Mouse (Mus musculus): ENCODE data around the gene Prdm10. TPM values are rescaled to one million over a fixed set of nuclear protein-coding genes. Genes with fewer than 3 reads are reported as not detected.
A peak's percentile ranks its signal among the peaks of the same experiment; 100 is the strongest.

Prdm10 gene
- 4.1 and 4.9 TPM in 2 replicates for polyA plus RNA-seq (2012; rRNA removed)

DNA sequence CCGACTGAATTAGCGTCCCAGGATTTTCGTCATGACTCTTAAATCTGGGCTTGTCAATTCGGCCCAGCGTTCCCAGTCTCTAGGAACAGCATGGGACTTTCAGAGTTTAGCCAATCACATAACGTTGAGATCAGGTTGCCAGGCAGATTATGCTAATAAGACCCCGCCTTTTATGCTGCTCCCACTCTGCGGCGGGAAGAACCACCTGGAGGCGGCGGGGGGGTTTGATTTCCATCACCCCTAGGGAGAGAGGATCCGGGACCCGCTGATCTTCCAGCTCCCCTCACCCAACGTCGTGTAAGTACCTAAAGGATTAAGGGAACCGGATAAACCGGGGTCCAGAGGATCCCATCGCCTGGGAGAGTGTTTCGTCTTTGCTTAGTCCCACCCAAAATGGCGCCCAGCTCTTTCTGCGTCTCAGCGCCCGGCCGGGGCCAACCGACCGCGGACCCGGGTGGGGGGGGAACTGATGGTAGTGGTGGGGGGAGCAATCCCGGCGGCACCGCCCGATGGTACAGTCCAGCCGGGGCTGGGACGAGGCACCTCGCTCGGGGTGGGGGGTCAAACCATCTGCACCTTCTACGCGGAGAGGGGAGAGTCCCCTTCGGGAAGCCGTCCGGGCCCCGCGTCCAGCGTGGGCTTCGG, at the start of gene Prdm10:
Gene Prdm10 (plus strand): TSS at position 173 of the 645 bp plus-strand sequence.
- TF ChIP-seq POLR2A (IDR thresholded peaks at IDR 0.05; ENCODE audit: low read depth, low read length) (peak; percentile 40), CTCF (conservative IDR thresholded peaks at IDR 0.05; ENCODE audit: insufficient read depth, insufficient read length, low read depth, low read length) (no peak)
- DNase-seq = peak; percentile 99
- WGBS = under 1% methylated on average over 45 of the region's 45 CpGs
- H3K27ac ChIP-seq (ENCODE audit: insufficient read depth, low read depth, low read length) = peak within 1 kb of the TSS; percentile 100
- H3K4me1 ChIP-seq (ENCODE audit: control insufficient read depth, insufficient read depth, low read length) = peaks cover 13% of the 10 kb centered on the region; the same call in 1 of the 2 replicates
- no peaks in the 10 kb centered on the region for H3K36me3 ChIP-seq (ENCODE audit: control insufficient read depth, insufficient read depth, low read length)
- no peaks in the 10 kb centered on the region for H3K27me3 ChIP-seq (replicated peaks; ENCODE audit: control insufficient read depth, insufficient read depth, low read length)
- H3K4me3 ChIP-seq (ENCODE audit: insufficient read depth, low read depth, low read length) = peak within 1 kb of the TSS; percentile 99

DNA sequence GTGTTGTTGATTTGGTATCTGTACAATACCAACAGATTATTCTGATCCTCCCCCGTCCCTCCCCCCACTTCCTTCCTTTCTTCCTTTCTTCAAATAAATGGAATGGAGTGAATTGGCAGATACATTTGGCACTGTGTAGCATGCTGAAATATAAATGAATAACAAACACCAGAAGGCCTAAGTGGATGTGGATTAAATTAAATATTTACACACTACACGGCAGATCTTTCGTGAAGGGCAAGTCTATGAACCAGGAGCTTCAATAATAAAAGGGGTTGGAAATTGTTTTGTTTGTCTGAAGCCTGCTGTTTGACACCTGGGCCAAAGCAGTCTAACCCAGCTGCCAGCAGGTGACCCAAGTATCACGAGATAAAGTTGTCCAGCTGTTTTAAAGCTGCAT, 45.3 kb upstream of the Prdm10 start:
- WGBS = 36% methylated on average over 4 of the region's 4 CpGs
- Histone ChIP-seq H3K27me3 (replicated peaks; ENCODE audit: control insufficient read depth, insufficient read depth, low read length) (no peaks in the 10 kb centered on the region), H3K36me3 (ENCODE audit: control insufficient read depth, insufficient read depth, low read length) (no peaks in the 10 kb centered on the region), H3K4me1 (ENCODE audit: control insufficient read depth, insufficient read depth, low read length) (no peaks in the 10 kb centered on the region), H3K4me3 (ENCODE audit: insufficient read depth, low read depth, low read length) (no peak overlapping the region), H3K27ac (ENCODE audit: insufficient read depth, low read depth, low read length) (no peak overlapping the region)
- TF ChIP-seq CTCF (conservative IDR thresholded peaks at IDR 0.05; ENCODE audit: insufficient read depth, insufficient read length, low read depth, low read length) = no peak
- no peak for TF ChIP-seq POLR2A (IDR thresholded peaks at IDR 0.05; ENCODE audit: low read depth, low read length)
- no peak for DNase-seq

DNA sequence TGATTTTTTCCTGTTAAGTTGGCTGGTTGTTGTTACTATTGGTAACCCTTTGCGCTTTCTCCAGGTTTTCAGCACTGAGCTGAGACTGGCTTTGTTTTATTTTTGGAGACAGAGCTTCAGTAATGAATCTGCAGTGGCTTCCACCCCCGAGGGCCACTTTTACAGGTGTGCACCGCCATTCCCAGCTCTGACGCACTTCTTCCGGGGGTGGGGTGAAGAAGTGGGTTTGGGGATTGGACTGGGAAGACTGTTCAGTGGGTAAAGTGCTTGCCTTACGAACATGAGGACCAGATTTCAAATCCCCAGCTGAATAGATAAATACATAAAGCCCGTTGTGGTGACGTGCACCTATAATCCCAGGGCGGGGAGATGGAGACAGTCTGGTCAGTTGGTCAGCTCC, 44.8 kb upstream of the Prdm10 start:
- H3K4me3 ChIP-seq (ENCODE audit: insufficient read depth, low read depth, low read length) = no peak overlapping the region
- H3K27ac ChIP-seq (ENCODE audit: insufficient read depth, low read depth, low read length) = no peak overlapping the region
- H3K36me3 ChIP-seq (ENCODE audit: control insufficient read depth, insufficient read depth, low read length) = no peaks in the 10 kb centered on the region
- WGBS = 83% methylated on average over 9 of the region's 9 CpGs
- H3K4me1 ChIP-seq (ENCODE audit: control insufficient read depth, insufficient read depth, low read length) = no peaks in the 10 kb centered on the region
- H3K27me3 ChIP-seq (replicated peaks; ENCODE audit: control insufficient read depth, insufficient read depth, low read length) = no peaks in the 10 kb centered on the region
- no peak for TF ChIP-seq CTCF (conservative IDR thresholded peaks at IDR 0.05; ENCODE audit: insufficient read depth, insufficient read length, low read depth, low read length)
- no peak for DNase-seq

DNA sequence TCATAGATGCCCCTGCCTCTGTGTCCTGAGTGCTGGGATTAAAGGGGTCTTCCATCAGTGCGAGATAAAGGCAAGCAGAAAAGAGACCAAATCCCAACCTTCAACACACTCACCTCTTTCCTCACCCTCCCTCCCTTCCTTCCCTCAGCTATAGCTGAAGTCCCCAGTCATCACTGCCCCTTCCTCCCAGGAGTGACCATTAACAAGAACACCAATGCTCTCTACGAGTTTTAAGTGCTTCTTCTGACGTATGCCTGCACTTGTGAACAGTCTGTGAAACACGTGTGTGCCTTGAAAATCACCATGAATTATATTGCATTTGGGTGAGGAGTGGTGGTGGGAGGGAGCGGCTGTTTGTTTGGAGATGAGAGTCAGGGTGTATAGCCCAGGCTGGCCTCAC, 44.3 kb upstream of the Prdm10 start:
- Histone ChIP-seq H3K27ac (ENCODE audit: insufficient read depth, low read depth, low read length) (no peak overlapping the region), H3K4me3 (ENCODE audit: insufficient read depth, low read depth, low read length) (no peak overlapping the region), H3K27me3 (replicated peaks; ENCODE audit: control insufficient read depth, insufficient read depth, low read length) (no peaks in the 10 kb centered on the region), H3K4me1 (ENCODE audit: control insufficient read depth, insufficient read depth, low read length) (no peaks in the 10 kb centered on the region), H3K36me3 (ENCODE audit: control insufficient read depth, insufficient read depth, low read length) (no peaks in the 10 kb centered on the region)
- WGBS = 87% methylated on average over 5 of the region's 5 CpGs
- no peak for DNase-seq
- TF ChIP-seq POLR2A (IDR thresholded peaks at IDR 0.05; ENCODE audit: low read depth, low read length) = no peak
- TF ChIP-seq CTCF (conservative IDR thresholded peaks at IDR 0.05; ENCODE audit: insufficient read depth, insufficient read length, low read depth, low read length) = no peak

DNA sequence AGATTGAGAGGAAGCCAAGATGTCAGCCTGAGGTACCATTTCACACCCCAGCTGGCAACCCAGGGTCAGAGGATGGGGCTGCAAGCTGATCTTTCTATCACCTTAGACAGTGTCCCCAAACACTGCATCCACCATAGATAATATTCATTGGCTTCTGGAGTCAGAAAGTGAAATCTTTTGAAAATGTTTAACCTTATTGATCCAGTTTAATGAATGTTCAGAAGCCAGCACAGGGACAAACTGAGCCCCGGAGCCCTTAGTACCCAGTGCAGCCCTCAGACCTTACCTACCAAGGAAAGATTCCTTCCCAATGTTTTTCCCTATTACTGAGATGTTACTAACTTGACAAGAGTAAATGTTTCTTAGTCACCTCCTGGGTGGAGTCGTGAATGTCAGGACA, 41.8 kb upstream of the Prdm10 start:
- Histone ChIP-seq H3K27me3 (replicated peaks; ENCODE audit: control insufficient read depth, insufficient read depth, low read length) (no peaks in the 10 kb centered on the region), H3K4me1 (ENCODE audit: control insufficient read depth, insufficient read depth, low read length) (no peaks in the 10 kb centered on the region), H3K4me3 (ENCODE audit: insufficient read depth, low read depth, low read length) (no peak overlapping the region), H3K27ac (ENCODE audit: insufficient read depth, low read depth, low read length) (no peak overlapping the region), H3K36me3 (ENCODE audit: control insufficient read depth, insufficient read depth, low read length) (no peaks in the 10 kb centered on the region)
- 76% methylated on average over 2 of the region's 2 CpGs for WGBS
- TF ChIP-seq CTCF (conservative IDR thresholded peaks at IDR 0.05; ENCODE audit: insufficient read depth, insufficient read length, low read depth, low read length) = no peak
- TF ChIP-seq POLR2A (IDR thresholded peaks at IDR 0.05; ENCODE audit: low read depth, low read length) = no peak
- no peak for DNase-seq

DNA sequence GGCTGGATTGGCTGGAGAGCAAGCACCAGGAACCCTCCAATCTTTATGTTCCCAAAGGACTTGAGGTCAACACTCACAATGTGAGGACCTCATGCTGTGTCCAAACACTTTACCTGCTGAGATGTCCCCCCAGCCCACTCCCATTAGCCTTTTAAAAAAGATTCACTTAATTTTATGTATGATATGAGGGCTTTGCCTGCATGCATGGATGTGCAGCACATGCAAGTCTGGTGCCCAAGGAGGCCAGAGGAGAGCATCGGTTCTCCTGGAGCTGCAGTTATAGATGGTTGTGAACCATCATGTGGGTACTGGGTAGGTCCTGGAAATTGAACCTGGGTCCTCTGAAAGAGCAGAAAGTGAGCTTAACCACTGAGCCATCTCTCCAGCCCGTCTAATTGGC, 40.8 kb upstream of the Prdm10 start:
- 87% methylated on average over 2 of the region's 2 CpGs for WGBS
- Histone ChIP-seq H3K4me3 (ENCODE audit: insufficient read depth, low read depth, low read length) (no peak overlapping the region), H3K4me1 (ENCODE audit: control insufficient read depth, insufficient read depth, low read length) (no peaks in the 10 kb centered on the region), H3K36me3 (ENCODE audit: control insufficient read depth, insufficient read depth, low read length) (no peaks in the 10 kb centered on the region), H3K27me3 (replicated peaks; ENCODE audit: control insufficient read depth, insufficient read depth, low read length) (no peaks in the 10 kb centered on the region), H3K27ac (ENCODE audit: insufficient read depth, low read depth, low read length) (no peak overlapping the region)
- no peak for DNase-seq
- TF ChIP-seq POLR2A (IDR thresholded peaks at IDR 0.05; ENCODE audit: low read depth, low read length) (no peak), CTCF (conservative IDR thresholded peaks at IDR 0.05; ENCODE audit: insufficient read depth, insufficient read length, low read depth, low read length) (no peak)

DNA sequence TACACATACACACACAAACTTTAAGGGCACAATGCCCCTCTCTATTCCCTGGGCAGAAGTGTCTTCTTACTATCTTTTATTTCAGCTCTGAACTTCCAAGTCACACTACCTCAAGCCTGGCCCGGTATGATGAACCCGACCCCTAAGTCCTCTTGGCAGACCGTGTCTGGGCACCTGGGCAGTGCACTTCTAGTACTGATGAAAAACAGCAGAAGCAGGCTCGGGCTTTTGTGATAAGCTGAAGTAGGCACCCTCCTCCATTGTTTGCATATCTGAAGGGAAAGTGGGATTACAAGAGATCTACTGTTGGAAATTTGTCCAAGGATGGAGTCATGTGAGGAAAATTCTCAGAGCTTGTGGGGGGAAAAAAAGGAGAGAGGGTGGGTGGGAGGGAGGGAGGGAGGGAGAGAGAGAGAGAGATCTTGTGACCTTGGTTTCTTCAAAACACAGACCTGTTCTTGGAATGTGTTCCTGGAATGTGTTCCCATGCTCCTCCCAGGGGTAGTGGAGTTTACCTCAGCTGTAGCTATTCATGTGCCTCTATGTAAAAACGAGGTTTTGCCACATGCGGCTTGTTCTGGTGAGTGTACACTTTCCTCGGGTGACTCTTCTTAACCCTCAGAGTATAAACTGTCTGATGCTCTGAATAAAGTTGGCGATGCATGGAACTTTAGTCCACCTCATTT, 39.7 kb upstream of the Prdm10 start:
- H3K27me3 ChIP-seq (replicated peaks; ENCODE audit: control insufficient read depth, insufficient read depth, low read length) = no peaks in the 10 kb centered on the region
- no peaks in the 10 kb centered on the region for H3K4me1 ChIP-seq (ENCODE audit: control insufficient read depth, insufficient read depth, low read length)
- WGBS = 63% methylated on average over 8 of the region's 8 CpGs
- DNase-seq = peak; percentile 20
- no peaks in the 10 kb centered on the region for H3K36me3 ChIP-seq (ENCODE audit: control insufficient read depth, insufficient read depth, low read length)
- H3K27ac ChIP-seq (ENCODE audit: insufficient read depth, low read depth, low read length) = no peak overlapping the region
- H3K4me3 ChIP-seq (ENCODE audit: insufficient read depth, low read depth, low read length) = no peak overlapping the region
- no peak for TF ChIP-seq POLR2A (IDR thresholded peaks at IDR 0.05; ENCODE audit: low read depth, low read length)
- no peak for TF ChIP-seq CTCF (conservative IDR thresholded peaks at IDR 0.05; ENCODE audit: insufficient read depth, insufficient read length, low read depth, low read length)
